Mouse (Mus musculus) liver, adult 2 months (tissue): ENCODE results near the gene Bnip3.

ENCODE experiments used
- CTCF ChIP-seq: fragments of 200-500 bp; IDR thresholded peaks from 2 replicates; pipeline ENCODE4 v1.5.1; 2011; ENCODE audit warnings: low read depth, low read length, control low read depth
- POLR2A ChIP-seq: fragments of 200-500 bp; IDR thresholded peaks from 2 replicates; pipeline ENCODE4 v1.6.1; 2011; ENCODE audit warnings: low read length, control low read depth; ENCODE audit not compliant: insufficient read depth; ENCODE audit errors: extremely low read depth

GRCm38 (mm10) chr7:138957106-138957505 is 47.8 kb upstream of the Bnip3 start:
- no peak for TF ChIP-seq POLR2A
- TF ChIP-seq CTCF: no peak
